ENCODE assay signal across 8 mouse cellular contexts in the genomic region with DNA sequence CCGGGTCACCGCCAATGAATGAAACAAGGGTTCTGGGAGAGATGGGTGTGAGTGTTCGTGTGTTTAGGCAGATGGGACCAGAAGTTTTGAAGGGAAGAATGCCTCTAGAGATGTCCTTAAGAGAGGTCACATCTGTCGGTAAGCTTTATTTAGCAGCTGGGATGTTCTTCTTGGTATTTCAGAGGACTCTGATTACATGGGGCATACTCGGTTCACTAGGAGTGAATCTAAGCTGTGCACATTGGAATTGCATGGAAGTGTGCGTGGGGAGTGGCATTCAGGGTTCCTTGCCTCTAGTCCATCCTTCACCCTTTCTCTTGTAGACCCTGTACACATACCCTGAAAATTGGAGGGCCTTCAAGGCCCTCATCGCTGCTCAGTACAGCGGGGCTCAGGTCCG. TPM values are rescaled to one million over a fixed set of nuclear protein-coding genes. Genes with fewer than 3 reads are reported as not detected.
DNase-seq lines count a peak whose midpoint lies in the region; ATAC-seq and TF ChIP-seq lines count a peak whose summit lies in the region.

No protein-coding gene starts in this region.

- H3K27ac ChIP-seq in kidney, embryonic 15.5 days, result peak overlapping the region; percentile 90; the same call in 1 of the 2 replicates
- no peak overlapping the region for H3K27ac ChIP-seq in cortical plate, adult 2 months (ENCODE audit: insufficient read depth, low read length)

- H3K79me2 ChIP-seq in myocyte (ENCODE audit: control insufficient read depth, insufficient read depth), result peaks cover 62% of the 10 kb centered on the region

- H3K36me3 ChIP-seq in kidney, embryonic 15.5 days, result peaks cover 76% of the 10 kb centered on the region
- peaks cover 52% of the 10 kb centered on the region for H3K36me3 ChIP-seq in myocyte (ENCODE audit: control insufficient read depth, insufficient read depth)

- H3ac ChIP-seq in myocyte (ENCODE audit: control insufficient read depth, insufficient read length), result peak overlapping the region; percentile 73

- intact Hi-C loops in left cerebral cortex, postnatal 10 days (cut with DNase I), result no loop called here

- H3K27me3 ChIP-seq in kidney, embryonic 15.5 days, result no peaks in the 10 kb centered on the region
- no peaks in the 10 kb centered on the region for H3K27me3 ChIP-seq in myocyte (ENCODE audit: control insufficient read depth, insufficient read depth, insufficient read length)

- TF ChIP-seq POLR2A in cortical plate, adult 2 months (IDR thresholded peaks at IDR 0.05; ENCODE audit: extremely low read depth, insufficient read depth, low read length), result no peak
- TF ChIP-seq POLR2A in myocyte (IDR thresholded peaks at IDR 0.05; ENCODE audit: insufficient read length, low read depth), result no peak

- no peaks in the 10 kb centered on the region for H3K9me3 ChIP-seq in kidney, embryonic 15.5 days (replicated peaks)

- TF ChIP-seq CTCF in cortical plate, adult 2 months (IDR thresholded peaks at IDR 0.05; ENCODE audit: extremely low read depth, insufficient read depth, low read length), result no peak

- DNase-seq in kidney, postnatal 4 days, result no peak
- DNase-seq in induced T-regulatory cell, adult 2 months (ENCODE audit: low read depth), result peak; percentile 45
- DNase-seq in left cerebral cortex, postnatal 10 days (ENCODE audit: extremely low spot score in 1 of 2, low spot score in 2 of 2), result no peak
- no peak for DNase-seq in adrenal gland, postnatal 36 days
- DNase-seq in adrenal gland, adult 8-10 months, result no peak

- no peak for ATAC-seq in kidney, embryonic 15.5 days (replicated peaks; ENCODE audit: low FRiP score)

- H3K4me3 ChIP-seq in kidney, embryonic 15.5 days (replicated peaks), result peak overlapping the region; percentile 84
- H3K4me3 ChIP-seq in cortical plate, adult 2 months (ENCODE audit: insufficient read depth, low read length), result peak overlapping the region; percentile 62
- H3K4me3 ChIP-seq in myocyte, result peak overlapping the region; percentile 97

- 2% methylated on average over 9 of the region's 9 CpGs for WGBS in kidney, embryonic 15.5 days

- peak overlapping the region; percentile 86 for H3K9ac ChIP-seq in kidney, embryonic 15.5 days

- H3K4me1 ChIP-seq in kidney, embryonic 15.5 days, result peaks cover 33% of the 10 kb centered on the region
- peaks cover 2% of the 10 kb centered on the region; the same call in 1 of the 2 replicates for H3K4me1 ChIP-seq in cortical plate, adult 2 months (ENCODE audit: control insufficient read depth, insufficient read depth, low read length)

- H3K4me2 ChIP-seq in kidney, embryonic 15.5 days, result peak overlapping the region; percentile 76
- H3K4me2 ChIP-seq in myocyte (ENCODE audit: low read depth), result peak overlapping the region; percentile 83

TF ChIP-seq in myocyte, 11 proteins besides CTCF, POLR2A, EP300 and RAD21:
- TF ChIP-seq MYOG (IDR thresholded peaks at IDR 0.05; ENCODE audit: control insufficient read depth in 1 of 3, insufficient read depth in 1 of 3, insufficient read length in 2 of 3, low read depth in 2 of 3), result no peak
- TF ChIP-seq MAX (IDR thresholded peaks at IDR 0.05; ENCODE audit: low read depth), result no peak
- no peak for TF ChIP-seq E2F4 (IDR thresholded peaks at IDR 0.05; ENCODE audit: insufficient read depth)
- no peak for TF ChIP-seq SRF (IDR thresholded peaks at IDR 0.05; ENCODE audit: control insufficient read depth, insufficient read length, low read depth)
- TF ChIP-seq REST (IDR thresholded peaks at IDR 0.05; ENCODE audit: insufficient read depth, insufficient read length), result no peak
- no peak for TF ChIP-seq MYOD1 (IDR thresholded peaks at IDR 0.05; ENCODE audit: control insufficient read depth in 1 of 3, insufficient read length in 2 of 3, low read depth in 2 of 3)
- TF ChIP-seq TCF12 (IDR thresholded peaks at IDR 0.05; ENCODE audit: insufficient read depth, poor library complexity, severe bottlenecking), result no peak
- no peak for TF ChIP-seq USF1 (IDR thresholded peaks at IDR 0.05; ENCODE audit: low read depth)
- no peak for TF ChIP-seq TCF3 (IDR thresholded peaks at IDR 0.05; ENCODE audit: insufficient read length, low read depth)
- no peak for TF ChIP-seq POLR2AphosphoS2 (IDR thresholded peaks at IDR 0.05; ENCODE audit: insufficient read length, low read depth)
- no peak for TF ChIP-seq CEBPB (IDR thresholded peaks at IDR 0.05; ENCODE audit: insufficient read depth, poor library complexity, severe bottlenecking)

RNA-seq across cellular contexts. Expression of gene Eef1g, which starts 1.1 kb away (rescaled TPM):
- 467 and 476 TPM in 2 replicates for polyA plus RNA-seq in kidney, embryonic 15.5 days (2015; fragmentation: Nextera tagmentation; extraction: Ambion mirVana)
- polyA plus RNA-seq in cortical plate, adult 2 months (2012; rRNA removed), result 286 and 289 TPM in 2 replicates
- 896 TPM for polyA plus RNA-seq in myocyte (2012; fragmentation: generic; extraction: Trizol)
- total RNA-seq in left cerebral cortex, postnatal 10 days (2021), result 100 to 1,000 TPM; 228 to 251 TPM
- total RNA-seq in adrenal gland, postnatal 36 days (2021), result 100 to 1,000 TPM; 331 to 363 TPM
- 100 to 1,000 TPM; 306 to 355 (median 328) TPM for total RNA-seq in adrenal gland, adult 8-10 months (2022)

RNA-seq across cellular contexts. Expression of gene Tut1, which starts 14.2 kb away (rescaled TPM):
- 32.9 and 33.5 TPM in 2 replicates for polyA plus RNA-seq in kidney, embryonic 15.5 days (2015; fragmentation: Nextera tagmentation; extraction: Ambion mirVana)
- polyA plus RNA-seq in cortical plate, adult 2 months (2012; rRNA removed), result 20.0 and 22.8 TPM in 2 replicates
- polyA plus RNA-seq in myocyte (2012; fragmentation: generic; extraction: Trizol), result 24.9 TPM
- 10 to 100 TPM; 14.6 to 16.0 TPM for total RNA-seq in left cerebral cortex, postnatal 10 days (2021)
- 10 to 100 TPM; 20.7 to 24.4 TPM for total RNA-seq in adrenal gland, postnatal 36 days (2021)
- total RNA-seq in adrenal gland, adult 8-10 months (2022), result 10 to 100 TPM; 22.9 to 31.9 (median 26.8) TPM

RNA-seq across cellular contexts. Expression of gene Ahnak, which starts 21.2 kb away (rescaled TPM):
- polyA plus RNA-seq in kidney, embryonic 15.5 days (2015; fragmentation: Nextera tagmentation; extraction: Ambion mirVana), result 17.3 and 18.2 TPM in 2 replicates
- 6.7 and 7.7 TPM in 2 replicates for polyA plus RNA-seq in cortical plate, adult 2 months (2012; rRNA removed)
- polyA plus RNA-seq in myocyte (2012; fragmentation: generic; extraction: Trizol), result 93.3 TPM
- 10 to 100 TPM; 14.5 to 17.8 TPM for total RNA-seq in left cerebral cortex, postnatal 10 days (2021)
- 100 to 1,000 TPM; 114 to 197 TPM for total RNA-seq in adrenal gland, postnatal 36 days (2021)
- total RNA-seq in adrenal gland, adult 8-10 months (2022), result 100 to 1,000 TPM; 122 to 227 (median 158) TPM

RNA-seq across cellular contexts. Expression of gene Mta2, which starts 26.2 kb away (rescaled TPM):
- polyA plus RNA-seq in kidney, embryonic 15.5 days (2015; fragmentation: Nextera tagmentation; extraction: Ambion mirVana), result 166 and 168 TPM in 2 replicates
- polyA plus RNA-seq in cortical plate, adult 2 months (2012; rRNA removed), result 24.6 and 25.2 TPM in 2 replicates
- polyA plus RNA-seq in myocyte (2012; fragmentation: generic; extraction: Trizol), result 81.5 TPM
- 10 to 100 TPM; 50.2 to 52.4 TPM for total RNA-seq in left cerebral cortex, postnatal 10 days (2021)
- total RNA-seq in adrenal gland, postnatal 36 days (2021), result 10 to 100 TPM; 88.0 to 88.6 TPM
- total RNA-seq in adrenal gland, adult 8-10 months (2022), result 100 to 1,000 TPM in 2 of 4 experiments, 10 to 100 TPM in 2; 83.4 to 133 (median 102) TPM

RNA-seq across cellular contexts. Expression of gene Eml3, which starts 38.5 kb away (rescaled TPM):
- polyA plus RNA-seq in kidney, embryonic 15.5 days (2015; fragmentation: Nextera tagmentation; extraction: Ambion mirVana), result 28.7 and 33.5 TPM in 2 replicates
- polyA plus RNA-seq in cortical plate, adult 2 months (2012; rRNA removed), result 12.8 and 13.2 TPM in 2 replicates
- 14.7 TPM for polyA plus RNA-seq in myocyte (2012; fragmentation: generic; extraction: Trizol)
- 1 to 10 TPM; 7.5 to 8.5 TPM for total RNA-seq in left cerebral cortex, postnatal 10 days (2021)
- total RNA-seq in adrenal gland, postnatal 36 days (2021), result 10 to 100 TPM; 46.9 to 59.1 TPM
- 10 to 100 TPM; 57.9 to 87.6 (median 79.6) TPM for total RNA-seq in adrenal gland, adult 8-10 months (2022)

Comparison
In these comparisons a context has a peak if more than half of its experiments do, and no peak if none do; other contexts are left out.
1. RNA of gene Ahnak, which starts 21.2 kb away (total RNA-seq): 114 to 197 TPM in adrenal gland, postnatal 36 days and 122 to 227 TPM in adrenal gland, adult 8-10 months; 14.5 to 17.8 TPM in left cerebral cortex, postnatal 10 days; every median in the first group is over 4 times any median in the second.
2. Peak in every context shown above with its lines, with median percentiles within 50 percentile points of each other: H3K4me3 ChIP-seq.